Mouse (Mus musculus): ENCODE results near the gene Gabbr2.

GRCm38 (mm10) chr4:46915476-46915875 lies 76.2 kb downstream of the Gabbr2 start:
- TF ChIP-seq POLR2A (IDR thresholded peaks at IDR 0.05; ENCODE audit: borderline replicate concordance, insufficient read depth, low read length): no peak
- no peak for TF ChIP-seq CTCF (IDR thresholded peaks at IDR 0.05; ENCODE audit: borderline replicate concordance, insufficient read depth, low read depth, low read length)

Measured in cerebellum, adult 2 months (tissue).